Mouse (Mus musculus) mouse trophoblast stem cell (cell line): ENCODE results near the gene Eddm3b.

Experiments
- in situ Hi-C, 2 experiments: fragments of 300-500 bp; cut with MseI, MboI; formaldehyde crosslinking; loops; 2 replicates in 1 of 2; 3 replicates in 1 of 2; pipeline ENCODE4 v1.15.1; 2025

Eddm3b gene

GRCm38 (mm10) chr14:51094096-51094875 lies 19.9 kb upstream of the Eddm3b start:
- in situ Hi-C loops: loop anchor here in 1 of 2 experiments (10.0 kb wide), 1 partner anchor 289 kb away; the partner anchor contains the start of genes Ccnb1ip1 and Parp2

- in situ Hi-C loops: loop anchor here (5.0 to 10.0 kb wide), 2 partner anchors 290 to 677 kb away; partner anchors contain the start of genes Ang4 (in 2 of the 2), Ccnb1ip1 (in 1 of the 2) and Parp2 (in 1 of the 2)
Observed at GRCm38 (mm10) chr14:51094921-51095320, 19.3 kb upstream of the Eddm3b start.

GRCm38 (mm10) chr14:51095736-51096524 lies 18.3 kb upstream of the Eddm3b start:
- in situ Hi-C loops: loop anchor here (5.0 to 10.0 kb wide), 2 partner anchors 291 to 676 kb away; partner anchors contain the start of genes Ang4 (in 2 of the 2), Ccnb1ip1 (in 1 of the 2) and Parp2 (in 1 of the 2)

GRCm38 (mm10) chr14:51098300-51098699 lies 15.9 kb upstream of the Eddm3b start:
- in situ Hi-C loops: loop anchor here (5.0 to 10.0 kb wide), 2 partner anchors 293 to 674 kb away; partner anchors contain the start of genes Ang4 (in 2 of the 2), Ccnb1ip1 (in 1 of the 2) and Parp2 (in 1 of the 2)

- in situ Hi-C loops: loop anchor here (5.0 to 10.0 kb wide), 2 partner anchors 294 to 673 kb away; partner anchors contain the start of genes Ang4 (in 2 of the 2), Ccnb1ip1 (in 1 of the 2) and Parp2 (in 1 of the 2)
Observed at GRCm38 (mm10) chr14:51098921-51099320, 15.3 kb upstream of the Eddm3b start.

GRCm38 (mm10) chr14:51101284-51101683 lies 12.9 kb upstream of the Eddm3b start:
- in situ Hi-C loops: loop anchor here in 1 of 2 experiments (5.0 kb wide), 1 partner anchor 141 kb away; no protein-coding TSS in a partner anchor

- in situ Hi-C loops: loop anchor here in 1 of 2 experiments (5.0 kb wide), 1 partner anchor 139 kb away; no protein-coding TSS in a partner anchor
Observed at GRCm38 (mm10) chr14:51103217-51103616, 11.0 kb upstream of the Eddm3b start.

- in situ Hi-C loops: loop anchor here in 1 of 2 experiments (5.0 kb wide), 1 partner anchor 138 kb away; no protein-coding TSS in a partner anchor
Observed at GRCm38 (mm10) chr14:51104366-51104765, 9.9 kb upstream of the Eddm3b start.

- in situ Hi-C loops: loop anchor here in 1 of 2 experiments (5.0 kb wide), 1 partner anchor 56 kb away; the partner anchor contains the start of gene Rnase2b
Observed at GRCm38 (mm10) chr14:51106449-51106967, 7.7 kb upstream of the Eddm3b start.

- in situ Hi-C loops: loop anchor here in 1 of 2 experiments (5.0 kb wide), 1 partner anchor 55 kb away; no protein-coding TSS in a partner anchor
Observed at GRCm38 (mm10) chr14:51111966-51112365, 2.3 kb upstream of the Eddm3b start.

- in situ Hi-C loops: loop anchor here in 1 of 2 experiments (5.0 kb wide), 1 partner anchor 54 kb away; no protein-coding TSS in a partner anchor
Observed at GRCm38 (mm10) chr14:51113476-51113875, 750 bp upstream of the Eddm3b start.

- in situ Hi-C loops: no loop called here
Observed at GRCm38 (mm10) chr14:51125684-51126083, 11.5 kb downstream of the Eddm3b start.

GRCm38 (mm10) chr14:51127648-51128258 lies 13.5 kb downstream of the Eddm3b start:
- in situ Hi-C loops: no loop called here

- in situ Hi-C loops: no loop called here
Observed at GRCm38 (mm10) chr14:51128775-51129623, 14.8 kb downstream of the Eddm3b start.

- in situ Hi-C loops: no loop called here
Observed at GRCm38 (mm10) chr14:51129624-51129975, 15.4 kb downstream of the Eddm3b start.

GRCm38 (mm10) chr14:51130315-51130940 lies 16.2 kb downstream of the Eddm3b start:
- in situ Hi-C loops: no loop called here

GRCm38 (mm10) chr14:51131086-51131815 lies 17.0 kb downstream of the Eddm3b start:
- in situ Hi-C loops: no loop called here

- in situ Hi-C loops: no loop called here
Observed at GRCm38 (mm10) chr14:51132372-51132771, 18.1 kb downstream of the Eddm3b start.

- in situ Hi-C loops: no loop called here
Observed at GRCm38 (mm10) chr14:51140342-51140741, 26.1 kb downstream of the Eddm3b start.
